Mouse (Mus musculus) stomach, postnatal 0 days (tissue): ENCODE data around the gene Arhgap9.

Experiments
- CTCF ChIP-seq: IDR thresholded peaks from 2 replicates; pipeline ENCODE4 v1.5.1; 2016; ENCODE audit warnings: antibody characterized with exemption, low read depth, mild to moderate bottlenecking, moderate library complexity
- EP300 ChIP-seq: optimal IDR thresholded peaks from 2 replicates; pipeline ENCODE3; 2016; ENCODE audit warnings: antibody characterized with exemption

GRCm38 (mm10) chr10:127300361-127300760, 21.4 kb upstream of the Arhgap9 start:
- no peak for TF ChIP-seq CTCF
- no peak for TF ChIP-seq EP300
